Mouse (Mus musculus) heart, embryonic 11.5 days (tissue): ENCODE data around the gene Lrrc56. TPM values are rescaled to one million over a fixed set of nuclear protein-coding genes. Genes with fewer than 3 reads are reported as not detected.

Experiments used
- ATAC-seq: fragments of 200-750 bp; cut with Nextera tagmentation; replicated peaks from 2 replicates; pipeline ENCODE4 v1.8.0; 2017; ENCODE audit warnings: moderate library complexity; ENCODE audit not compliant: insufficient number of reproducible peaks, low FRiP score, low TSS enrichment
- H3K27ac ChIP-seq: fragments of 300-500 bp; sonication (generic); 2 replicates; pipeline ENCODE4 v1.5.1; 2014; ENCODE audit warnings: mild to moderate bottlenecking, low read depth, low read length
- H3K27me3 ChIP-seq: fragments of 300-500 bp; sonication (generic); 2 replicates; pipeline ENCODE4 v1.6.1; 2014; ENCODE audit warnings: mild to moderate bottlenecking, low read length, mixed read lengths; ENCODE audit not compliant: control insufficient read depth, insufficient read depth
- H3K36me3 ChIP-seq: fragments of 300-500 bp; sonication (generic); 2 replicates; pipeline ENCODE4 v1.6.1; 2014; ENCODE audit warnings: mild to moderate bottlenecking, low read length, moderate library complexity, mixed read lengths; ENCODE audit not compliant: control insufficient read depth, insufficient read depth
- H3K4me1 ChIP-seq: fragments of 300-500 bp; sonication (generic); 2 replicates; pipeline ENCODE4 v1.6.1; 2014; ENCODE audit warnings: low read length; ENCODE audit not compliant: control insufficient read depth, insufficient read depth
- H3K4me2 ChIP-seq: fragments of 300-500 bp; sonication (generic); 2 replicates; pipeline ENCODE4 v1.6.1; 2014; ENCODE audit warnings: mild to moderate bottlenecking, moderate library complexity
- H3K4me3 ChIP-seq: fragments of 300-500 bp; sonication (generic); 2 replicates; pipeline ENCODE4 v1.5.1; 2014; ENCODE audit warnings: low read depth, low read length
- H3K9ac ChIP-seq: fragments of 300-500 bp; sonication (generic); 2 replicates; pipeline ENCODE4 v1.6.1; 2014; ENCODE audit warnings: mild to moderate bottlenecking, low read depth, low read length, moderate library complexity
- H3K9me3 ChIP-seq: fragments of 300-500 bp; sonication (generic); replicated peaks from 2 replicates; pipeline ENCODE4 v1.6.1; 2016; ENCODE audit warnings: low read length; ENCODE audit not compliant: control insufficient read depth
- WGBS: fragments of 180-500 bp; shearing (Covaris S2); extraction: QIAGEN DNeasy Blood & Tissue Kit; methylation state at CpG from one replicate; pipeline ENCODE4 v1.1.7; 2014; ENCODE audit not compliant: insufficient replicate concordance; 5-methylcytosine and 5-hydroxymethylcytosine counted together
- polyA plus RNA-seq: library from polyadenylated mRNA; unstranded; fragments of >200 nt; fragmentation: Nextera tagmentation; extraction: Ambion mirVana; gene quantifications from 2 replicates; pipeline ENCODE4 v1.2.1, GENCODE M21; 2014

Lrrc56 gene
- polyA plus RNA-seq, 1 experiment from 2014 or later = 1.6 TPM

DNA sequence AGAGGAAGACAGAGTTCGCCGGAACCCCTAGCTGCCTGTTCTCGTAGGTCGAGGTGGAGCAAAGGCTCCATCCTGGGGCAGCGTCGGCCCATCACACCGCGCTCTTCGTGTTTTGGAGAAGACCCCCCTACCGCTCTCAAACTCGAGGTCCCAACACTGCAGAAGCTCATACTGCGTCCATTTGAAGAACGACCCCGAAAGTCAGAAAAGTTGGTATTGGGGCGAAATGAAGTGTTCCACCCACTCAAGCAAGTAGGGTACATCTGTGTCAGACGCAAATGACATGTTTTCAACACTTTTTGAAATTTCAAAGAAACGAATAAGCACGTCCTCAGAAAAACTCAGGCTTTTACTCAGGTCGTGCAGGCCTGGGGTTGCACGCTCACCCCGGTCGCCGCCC is 452 bp downstream of the Lrrc56 start:
- Histone ChIP-seq H3K4me3 (peak overlapping the region; percentile 90), H3K4me2 (peak overlapping the region; percentile 74)

GRCm38 (mm10) chr7:141194830-141195229 is 873 bp downstream of the Lrrc56 start:
- peak overlapping the region; percentile 64; the same call in 1 of the 2 replicates for H3K27ac ChIP-seq
- H3K36me3 ChIP-seq = peaks cover 10% of the 10 kb centered on the region
- peak overlapping the region; percentile 90 for H3K4me3 ChIP-seq
- H3K9me3 ChIP-seq = no peaks in the 10 kb centered on the region
- H3K4me1 ChIP-seq = peaks cover 16% of the 10 kb centered on the region
- H3K9ac ChIP-seq = peak overlapping the region; percentile 95
- no peaks in the 10 kb centered on the region for H3K27me3 ChIP-seq
- under 1% methylated on average over 28 of the region's 28 CpGs for WGBS
- H3K4me2 ChIP-seq = peak overlapping the region; percentile 74
- ATAC-seq = no peak

More for the DNA sequence above, 452 bp downstream of the Lrrc56 start:
- Histone ChIP-seq H3K27ac (peak overlapping the region; percentile 46; the same call in 1 of the 2 replicates), H3K27me3 (no peaks in the 10 kb centered on the region), H3K4me1 (peaks cover 16% of the 10 kb centered on the region), H3K9ac (peak overlapping the region; percentile 95), H3K9me3 (no peaks in the 10 kb centered on the region), H3K36me3 (peaks cover 10% of the 10 kb centered on the region)
- no peak for ATAC-seq
- WGBS = under 1% methylated on average over 23 of the region's 23 CpGs

- 96% methylated on average over 2 of the region's 2 CpGs for WGBS
Measured at GRCm38 (mm10) chr7:141195754-141196153, 1.8 kb downstream of the Lrrc56 start.

DNA sequence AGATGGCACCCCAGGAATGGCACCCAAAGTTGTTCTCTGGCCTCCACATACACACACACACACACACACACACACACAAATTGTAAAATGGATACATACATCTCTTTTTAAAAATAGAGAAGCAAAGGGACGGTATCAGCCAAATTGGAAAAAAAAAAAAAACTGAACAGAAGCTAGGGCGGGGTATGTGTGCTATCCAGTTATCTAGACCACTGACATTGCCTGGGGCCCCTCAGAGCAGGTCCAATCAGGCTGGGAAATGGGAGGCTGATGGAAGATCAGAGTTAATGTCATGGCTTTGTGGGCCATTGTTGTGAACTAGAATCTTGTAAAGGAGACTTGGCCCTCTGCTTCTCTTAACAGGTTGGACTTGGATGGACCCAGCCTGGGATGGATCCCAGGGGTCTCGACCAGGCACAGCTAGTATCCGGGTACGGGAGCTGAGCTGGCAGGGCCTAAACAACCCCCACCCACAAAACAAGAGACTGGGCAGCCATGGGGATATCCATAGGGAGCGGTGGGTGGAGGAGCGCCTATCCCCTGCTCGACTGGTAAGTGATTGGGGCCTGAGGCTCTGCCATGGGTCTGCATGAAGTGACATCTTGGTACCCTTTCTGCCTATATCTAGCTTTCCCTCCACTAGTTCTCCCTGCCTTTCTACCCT is 2.8 kb downstream of the Lrrc56 start:
- WGBS = 81% methylated on average over 8 of the region's 8 CpGs
- Histone ChIP-seq H3K27ac (no peak overlapping the region), H3K9me3 (no peaks in the 10 kb centered on the region), H3K4me1 (peaks cover 16% of the 10 kb centered on the region), H3K36me3 (no peaks in the 10 kb centered on the region), H3K4me2 (no peak overlapping the region), H3K27me3 (no peaks in the 10 kb centered on the region), H3K9ac (no peak overlapping the region), H3K4me3 (no peak overlapping the region)
- no peak for ATAC-seq

More at GRCm38 (mm10) chr7:141195754-141196153, 1.8 kb downstream of the Lrrc56 start:
- Histone ChIP-seq H3K27me3 (no peaks in the 10 kb centered on the region), H3K9ac (no peak overlapping the region), H3K36me3 (peaks cover 4% of the 10 kb centered on the region), H3K4me1 (peaks cover 16% of the 10 kb centered on the region), H3K4me3 (no peak overlapping the region), H3K4me2 (no peak overlapping the region), H3K9me3 (no peaks in the 10 kb centered on the region), H3K27ac (no peak overlapping the region)
- ATAC-seq = no peak

DNA sequence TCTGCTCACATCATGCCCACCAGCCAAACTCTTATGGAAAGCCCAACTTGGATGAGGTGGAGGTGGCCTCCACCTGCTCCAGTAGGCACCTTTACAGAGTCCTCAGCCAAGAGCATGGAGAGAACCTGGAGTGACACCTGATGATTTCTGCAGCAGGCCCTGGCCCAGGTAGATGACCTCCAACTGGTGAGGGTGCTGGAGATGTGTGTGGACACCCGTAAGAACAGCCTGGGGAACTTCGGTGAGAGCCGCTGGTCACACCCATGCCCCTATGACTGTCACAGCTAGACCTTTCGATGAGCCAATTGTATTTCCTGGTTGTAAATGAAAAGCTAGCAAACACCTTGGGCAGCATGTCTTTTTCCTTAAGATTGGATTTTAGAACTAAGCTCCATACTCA is 4.2 kb downstream of the Lrrc56 start:
- Histone ChIP-seq H3K27ac (no peak overlapping the region), H3K27me3 (no peaks in the 10 kb centered on the region), H3K4me2 (no peak overlapping the region), H3K9ac (no peak overlapping the region), H3K4me1 (peaks cover 6% of the 10 kb centered on the region; the same call in 1 of the 2 replicates), H3K36me3 (no peaks in the 10 kb centered on the region), H3K9me3 (no peaks in the 10 kb centered on the region), H3K4me3 (no peak overlapping the region)
- no peak for ATAC-seq
- WGBS = 82% methylated on average over 4 of the region's 4 CpGs

DNA sequence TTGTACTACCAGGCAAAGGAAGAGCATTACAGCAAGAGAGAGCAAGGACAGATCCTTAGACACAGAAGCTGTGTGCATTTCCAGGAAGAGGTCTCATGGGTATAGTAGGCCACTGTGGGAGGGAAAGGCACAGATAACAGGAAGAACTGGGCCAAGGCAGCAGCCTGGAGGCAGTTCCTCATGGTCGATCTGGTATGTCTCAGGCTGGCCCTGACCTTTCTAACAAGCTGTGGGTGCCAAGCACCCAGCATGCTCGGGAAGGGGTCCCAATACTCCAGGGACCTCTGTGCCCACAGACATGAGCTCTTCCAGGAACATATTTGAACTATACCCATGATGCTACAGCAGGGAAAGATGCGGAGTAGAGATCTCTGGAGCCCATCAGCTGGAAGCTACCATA is 10.6 kb downstream of the Lrrc56 start:
- H3K9ac ChIP-seq = no peak overlapping the region
- ATAC-seq = no peak
- no peak overlapping the region for H3K4me3 ChIP-seq
- H3K36me3 ChIP-seq = no peaks in the 10 kb centered on the region
- H3K27me3 ChIP-seq = peaks cover 3% of the 10 kb centered on the region; the same call in 1 of the 2 replicates
- no peaks in the 10 kb centered on the region for H3K9me3 ChIP-seq
- no peak overlapping the region for H3K27ac ChIP-seq
- 74% methylated on average over 3 of the region's 3 CpGs for WGBS
- H3K4me1 ChIP-seq = no peaks in the 10 kb centered on the region; the same call in 1 of the 2 replicates
- H3K4me2 ChIP-seq = no peak overlapping the region

DNA sequence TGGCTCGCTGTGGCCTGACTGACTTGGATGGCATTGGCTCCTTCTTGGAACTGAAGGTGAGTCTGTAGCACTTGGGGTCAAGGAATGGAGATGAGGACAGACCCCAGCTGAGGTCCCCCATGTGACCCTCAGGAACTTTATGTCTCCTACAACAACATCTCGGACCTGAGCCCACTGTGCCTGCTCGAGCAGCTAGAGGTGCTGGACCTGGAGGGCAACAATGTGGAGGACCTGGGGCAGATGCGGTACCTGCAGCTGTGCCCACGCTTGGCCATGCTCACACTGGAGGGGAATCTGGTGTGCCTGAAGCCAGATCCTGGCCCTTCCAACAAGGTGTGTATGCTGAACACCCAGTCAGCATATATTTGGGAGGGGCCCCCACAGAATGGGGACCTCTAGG is 11.5 kb downstream of the Lrrc56 start:
- H3K4me1 ChIP-seq = peaks cover 5% of the 10 kb centered on the region; the same call in 1 of the 2 replicates
- ATAC-seq = no peak
- peaks cover 3% of the 10 kb centered on the region; the same call in 1 of the 2 replicates for H3K27me3 ChIP-seq
- H3K9ac ChIP-seq = no peak overlapping the region; the same call in 1 of the 2 replicates
- no peaks in the 10 kb centered on the region for H3K9me3 ChIP-seq
- WGBS = 88% methylated on average over 5 of the region's 5 CpGs
- H3K4me2 ChIP-seq = no peak overlapping the region
- no peaks in the 10 kb centered on the region for H3K36me3 ChIP-seq
- no peak overlapping the region for H3K27ac ChIP-seq
- no peak overlapping the region for H3K4me3 ChIP-seq

DNA sequence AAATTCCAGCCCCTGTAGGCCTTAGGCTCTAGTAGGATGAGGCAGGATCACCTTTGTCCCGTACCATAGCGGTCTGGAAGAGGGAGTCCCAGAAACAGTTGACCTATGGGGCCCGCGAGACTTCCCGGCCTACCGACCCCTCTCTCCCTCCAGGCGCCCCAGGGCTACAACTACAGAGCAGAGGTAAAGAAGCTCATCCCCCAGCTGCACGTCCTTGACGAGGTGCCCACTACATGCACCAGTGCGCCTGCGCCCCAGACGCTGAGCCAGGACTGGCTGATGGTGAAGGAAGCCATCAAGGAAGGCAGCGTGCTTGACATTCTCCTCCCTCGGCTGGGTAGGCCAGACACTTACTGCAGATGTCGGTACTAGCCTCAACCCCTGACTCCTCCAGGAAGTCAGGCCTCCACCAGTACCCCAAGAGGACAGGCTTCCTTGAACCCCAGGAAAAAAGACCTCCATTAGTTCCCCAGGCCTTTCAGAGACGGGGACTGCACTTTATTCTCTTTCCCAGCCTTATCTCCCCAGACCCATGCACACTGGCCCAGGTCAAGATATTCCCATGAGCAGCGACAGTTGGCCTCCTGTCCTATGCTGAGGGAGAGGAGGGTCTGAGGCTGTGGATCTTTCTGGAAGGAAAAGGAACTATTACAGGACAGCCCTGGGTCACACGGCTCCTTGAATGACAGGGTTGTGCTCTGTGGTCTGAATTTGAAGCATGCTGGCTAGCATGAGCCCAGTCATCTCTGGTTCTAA is 12.4 kb downstream of the Lrrc56 start:
- H3K27ac ChIP-seq = no peak overlapping the region
- H3K9me3 ChIP-seq = no peaks in the 10 kb centered on the region
- H3K36me3 ChIP-seq = no peaks in the 10 kb centered on the region
- no peak for ATAC-seq
- no peak overlapping the region for H3K4me2 ChIP-seq
- 82% methylated on average over 18 of the region's 18 CpGs for WGBS
- peaks cover 3% of the 10 kb centered on the region; the same call in 1 of the 2 replicates for H3K27me3 ChIP-seq
- no peak overlapping the region for H3K4me3 ChIP-seq
- H3K9ac ChIP-seq = no peak overlapping the region
- peaks cover 5% of the 10 kb centered on the region for H3K4me1 ChIP-seq
